Mouse (Mus musculus) kidney, embryonic 14.5 days (tissue): ENCODE results near the gene Col4a2. TPM values are rescaled to one million over a fixed set of nuclear protein-coding genes. Genes with fewer than 3 reads are reported as not detected.

Source experiments
- ATAC-seq: fragments of 200-750 bp; cut with Nextera tagmentation; 2 replicates; pipeline ENCODE4 v1.8.0; 2017; ENCODE audit warnings: moderate number of reproducible peaks, mild to moderate bottlenecking, moderate TSS enrichment, moderate library complexity; ENCODE audit not compliant: low FRiP score, low TSS enrichment
- H3K27ac ChIP-seq: fragments of 300-500 bp; sonication (generic); 2 replicates; pipeline ENCODE4 v1.5.1; 2014; ENCODE audit warnings: low read depth, mild to moderate bottlenecking, low read length, moderate library complexity, mixed read lengths
- H3K27me3 ChIP-seq: fragments of 300-500 bp; sonication (generic); 2 replicates; pipeline ENCODE4 v1.6.1; 2014; ENCODE audit warnings: mild to moderate bottlenecking, low read length; ENCODE audit not compliant: control insufficient read depth, insufficient read depth
- H3K36me3 ChIP-seq: fragments of 300-500 bp; sonication (generic); 2 replicates; pipeline ENCODE4 v1.6.1; 2014; ENCODE audit warnings: low read length, mixed read lengths; ENCODE audit not compliant: control insufficient read depth, insufficient read depth
- H3K4me1 ChIP-seq: fragments of 300-500 bp; sonication (generic); 2 replicates; pipeline ENCODE4 v1.6.1; 2014; ENCODE audit warnings: low read length, mixed read lengths; ENCODE audit not compliant: control insufficient read depth, insufficient read depth
- H3K4me2 ChIP-seq: fragments of 300-500 bp; sonication (generic); replicated peaks from 2 replicates; pipeline ENCODE4 v1.6.1; 2014; ENCODE audit warnings: low read depth, mild to moderate bottlenecking, low read length
- H3K4me3 ChIP-seq: fragments of 300-500 bp; sonication (generic); 2 replicates; pipeline ENCODE4 v1.5.1; 2014; ENCODE audit warnings: mild to moderate bottlenecking, low read length
- H3K9ac ChIP-seq: fragments of 300-500 bp; sonication (generic); 2 replicates; pipeline ENCODE4 v1.6.1; 2014; ENCODE audit warnings: low read depth, mild to moderate bottlenecking, low read length, moderate library complexity
- H3K9me3 ChIP-seq: fragments of 300-500 bp; sonication (generic); 2 replicates; pipeline ENCODE4 v1.6.1; 2016; ENCODE audit warnings: low read length; ENCODE audit not compliant: control insufficient read depth
- WGBS: fragments of 180-500 bp; shearing (Covaris S2); extraction: QIAGEN DNeasy Blood & Tissue Kit; methylation state at CpG from one replicate; pipeline ENCODE4 v1.1.7; 2014; 5-methylcytosine and 5-hydroxymethylcytosine counted together
- polyA plus RNA-seq: library from polyadenylated mRNA; unstranded; fragments of >200 nt; fragmentation: Nextera tagmentation; extraction: Ambion mirVana; gene quantifications from 2 replicates; pipeline ENCODE4 v1.2.1, GENCODE M21; 2014

The Col4a2 gene
- polyA plus RNA-seq, 1 experiment from 2014 or later: 82.2 TPM

DNA sequence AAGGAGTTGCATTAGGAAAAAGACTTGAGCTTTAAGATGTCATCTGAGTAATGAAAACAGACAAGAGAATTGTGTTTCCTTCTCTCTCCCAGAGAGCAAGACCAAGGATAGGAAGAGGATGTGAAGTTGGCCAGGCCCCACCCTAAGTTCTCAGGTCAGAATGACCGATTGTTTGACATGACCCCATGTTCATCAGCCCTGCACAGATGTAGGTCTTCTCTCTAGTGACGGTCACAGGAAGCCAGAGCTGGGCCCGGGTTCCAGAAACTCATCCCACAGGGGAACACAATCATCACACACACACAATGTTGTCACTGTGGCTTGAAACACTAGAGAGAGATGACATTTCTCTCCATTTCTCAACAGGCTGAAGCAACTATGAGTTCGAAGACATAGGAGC lies 27.2 kb upstream of the Col4a2 start:
- H3K4me1 ChIP-seq: peaks cover 49% of the 10 kb centered on the region
- no peak for ATAC-seq
- no peak overlapping the region for H3K9ac ChIP-seq
- no peaks in the 10 kb centered on the region for H3K27me3 ChIP-seq
- no peak overlapping the region for H3K4me2 ChIP-seq
- H3K36me3 ChIP-seq: no peaks in the 10 kb centered on the region
- WGBS: 44% methylated on average over 4 of the region's 4 CpGs
- H3K9me3 ChIP-seq: no peaks in the 10 kb centered on the region
- H3K4me3 ChIP-seq: no peak overlapping the region
- 0 out of 2 replicates have a peak overlapping the region, but pooled peaks have one; percentile 11 for H3K27ac ChIP-seq

DNA sequence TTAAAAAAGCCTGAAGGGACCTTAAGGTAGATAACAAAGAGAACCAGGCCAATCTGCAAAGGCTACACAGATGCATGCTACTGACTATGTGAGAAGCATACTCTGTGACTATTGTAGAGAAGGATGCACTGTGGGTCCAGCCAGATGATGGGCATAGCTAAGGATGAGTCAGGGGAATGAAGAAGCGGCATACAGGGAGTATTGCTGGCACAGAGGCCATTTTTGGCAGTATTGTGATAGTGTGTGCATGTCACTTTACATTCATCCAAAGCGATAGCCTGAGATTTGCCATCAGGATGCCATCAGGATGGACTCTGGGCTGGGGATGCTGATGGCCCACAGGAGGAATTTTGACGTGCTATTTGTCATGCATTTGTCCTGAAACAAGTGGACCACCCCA lies 25.5 kb upstream of the Col4a2 start:
- Histone ChIP-seq H3K9ac (no peak overlapping the region), H3K4me2 (no peak overlapping the region), H3K36me3 (no peaks in the 10 kb centered on the region), H3K4me1 (peaks cover 38% of the 10 kb centered on the region), H3K9me3 (no peaks in the 10 kb centered on the region), H3K27me3 (no peaks in the 10 kb centered on the region), H3K4me3 (no peak overlapping the region), H3K27ac (no peak overlapping the region)
- ATAC-seq: no peak
- WGBS: 78% methylated on average over 3 of the region's 3 CpGs

DNA sequence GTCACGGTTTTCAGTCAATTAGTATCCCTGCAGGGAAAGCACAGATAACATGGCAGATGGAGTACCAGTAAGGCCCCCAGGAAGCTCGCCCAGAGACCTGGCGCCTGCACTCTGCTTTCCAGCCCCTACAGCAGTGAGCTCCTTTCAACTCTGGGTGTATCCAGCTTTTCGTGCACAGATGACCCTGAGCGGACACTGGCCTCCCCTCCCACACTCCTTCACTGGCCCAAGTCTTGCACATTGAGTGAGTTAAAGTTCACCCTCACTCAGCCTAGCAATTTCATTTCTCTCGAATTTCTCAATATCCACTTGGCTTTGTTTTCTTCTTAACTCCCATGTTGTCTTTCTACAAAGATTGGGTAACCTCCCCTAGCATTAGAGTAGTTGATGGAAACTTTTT lies 24.3 kb upstream of the Col4a2 start:
- no peak overlapping the region for H3K9ac ChIP-seq
- H3K36me3 ChIP-seq: peaks cover 10% of the 10 kb centered on the region; the same call in 1 of the 2 replicates
- WGBS: 59% methylated on average over 6 of the region's 6 CpGs
- no peak for ATAC-seq
- H3K4me2 ChIP-seq: no peak overlapping the region
- H3K9me3 ChIP-seq: no peaks in the 10 kb centered on the region
- H3K27me3 ChIP-seq: no peaks in the 10 kb centered on the region
- no peak overlapping the region for H3K27ac ChIP-seq
- peaks cover 29% of the 10 kb centered on the region for H3K4me1 ChIP-seq
- H3K4me3 ChIP-seq: no peak overlapping the region

DNA sequence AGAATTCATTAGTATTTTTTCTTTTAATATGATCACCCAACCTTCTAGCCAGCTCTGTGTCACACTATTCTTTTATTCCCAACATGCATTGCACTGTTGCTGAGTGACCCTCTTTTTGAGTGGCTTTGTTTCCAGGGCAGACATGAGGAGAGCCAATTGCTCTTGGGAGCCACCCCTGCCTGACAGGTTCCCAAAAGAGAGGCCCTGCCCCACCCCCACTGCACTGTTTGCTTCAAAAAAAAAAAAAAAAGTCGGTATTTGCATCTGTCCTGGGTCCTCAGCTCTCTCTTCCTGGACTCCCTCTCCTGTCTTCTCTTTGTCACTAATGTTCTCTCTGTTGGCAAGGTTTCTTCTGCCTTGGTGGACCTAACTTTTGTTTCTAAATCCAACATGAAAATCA lies 22.1 kb upstream of the Col4a2 start:
- ATAC-seq: no peak
- Histone ChIP-seq H3K4me3 (no peak overlapping the region), H3K27ac (no peak overlapping the region), H3K4me1 (0 out of 2 replicates have a peak, but pooled peaks cover 13% of the 10 kb centered on the region), H3K36me3 (peaks cover 10% of the 10 kb centered on the region; the same call in 1 of the 2 replicates), H3K9ac (no peak overlapping the region), H3K9me3 (no peaks in the 10 kb centered on the region), H3K4me2 (no peak overlapping the region), H3K27me3 (no peaks in the 10 kb centered on the region)
- WGBS: 17% methylated on average over 1 of the region's 1 CpGs

DNA sequence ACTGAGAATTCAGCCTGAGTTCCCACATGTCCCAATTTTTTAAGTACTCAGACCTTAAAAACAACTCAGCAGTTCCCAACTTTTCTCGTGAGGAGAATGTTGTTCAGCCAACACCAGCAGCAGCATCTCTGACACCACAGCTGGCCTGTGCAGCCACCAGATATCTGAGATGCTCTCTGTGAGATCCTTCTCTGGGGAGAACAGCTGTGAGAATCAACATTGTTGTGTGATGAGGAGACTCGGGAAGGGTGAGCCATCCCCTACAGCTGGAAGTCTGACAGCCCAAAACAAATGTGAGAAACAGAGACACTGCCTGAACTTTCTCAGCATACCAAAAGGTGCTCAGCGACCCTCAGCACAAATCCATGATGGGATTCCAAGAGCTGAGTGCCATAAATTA lies 20.0 kb upstream of the Col4a2 start:
- WGBS: 18% methylated on average over 3 of the region's 3 CpGs
- ATAC-seq: no peak
- no peak overlapping the region for H3K27ac ChIP-seq
- H3K9ac ChIP-seq: no peak overlapping the region
- H3K36me3 ChIP-seq: peaks cover 10% of the 10 kb centered on the region; the same call in 1 of the 2 replicates
- no peaks in the 10 kb centered on the region for H3K27me3 ChIP-seq
- peaks cover 29% of the 10 kb centered on the region; the same call in 1 of the 2 replicates for H3K4me1 ChIP-seq
- no peak overlapping the region for H3K4me3 ChIP-seq
- no peaks in the 10 kb centered on the region for H3K9me3 ChIP-seq
- no peak overlapping the region for H3K4me2 ChIP-seq

DNA sequence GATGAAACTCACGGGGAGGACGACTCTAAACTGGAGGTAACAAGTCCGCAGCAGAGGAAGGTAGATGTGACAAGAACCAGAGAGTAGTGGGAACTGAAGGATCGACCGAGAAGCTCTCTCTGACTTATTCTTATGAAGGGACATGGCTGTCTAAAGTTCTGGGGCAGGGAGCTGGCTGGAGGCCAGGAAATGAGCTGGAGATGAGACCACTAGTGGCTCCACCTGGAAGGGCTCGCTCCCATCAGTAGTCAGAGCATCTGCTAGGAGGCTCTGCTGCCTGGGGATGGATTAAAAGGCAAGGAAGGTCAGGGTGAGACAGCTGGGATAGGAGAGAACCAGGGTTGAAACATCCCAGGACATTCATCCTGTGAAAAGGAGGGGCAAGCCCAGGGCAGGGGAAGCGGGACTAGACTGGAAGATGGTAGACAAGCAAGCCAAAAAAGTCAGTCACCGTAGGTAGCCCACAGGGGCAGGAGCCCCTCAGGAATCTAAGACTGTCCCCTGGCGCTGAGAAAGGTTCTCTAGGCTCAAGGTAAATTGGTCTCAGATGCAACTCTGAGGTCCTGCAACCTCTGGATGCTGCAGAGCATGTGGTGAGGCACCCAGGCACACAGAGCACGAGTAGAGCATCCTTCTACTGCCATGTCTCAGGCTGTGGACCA lies 16.2 kb upstream of the Col4a2 start:
- Histone ChIP-seq H3K4me2 (no peak overlapping the region), H3K4me1 (peaks cover 46% of the 10 kb centered on the region), H3K9me3 (no peaks in the 10 kb centered on the region), H3K27ac (no peak overlapping the region), H3K4me3 (no peak overlapping the region), H3K36me3 (peaks cover 10% of the 10 kb centered on the region; the same call in 1 of the 2 replicates), H3K27me3 (no peaks in the 10 kb centered on the region), H3K9ac (no peak overlapping the region)
- 84% methylated on average over 10 of the region's 10 CpGs for WGBS
- ATAC-seq: no peak

DNA sequence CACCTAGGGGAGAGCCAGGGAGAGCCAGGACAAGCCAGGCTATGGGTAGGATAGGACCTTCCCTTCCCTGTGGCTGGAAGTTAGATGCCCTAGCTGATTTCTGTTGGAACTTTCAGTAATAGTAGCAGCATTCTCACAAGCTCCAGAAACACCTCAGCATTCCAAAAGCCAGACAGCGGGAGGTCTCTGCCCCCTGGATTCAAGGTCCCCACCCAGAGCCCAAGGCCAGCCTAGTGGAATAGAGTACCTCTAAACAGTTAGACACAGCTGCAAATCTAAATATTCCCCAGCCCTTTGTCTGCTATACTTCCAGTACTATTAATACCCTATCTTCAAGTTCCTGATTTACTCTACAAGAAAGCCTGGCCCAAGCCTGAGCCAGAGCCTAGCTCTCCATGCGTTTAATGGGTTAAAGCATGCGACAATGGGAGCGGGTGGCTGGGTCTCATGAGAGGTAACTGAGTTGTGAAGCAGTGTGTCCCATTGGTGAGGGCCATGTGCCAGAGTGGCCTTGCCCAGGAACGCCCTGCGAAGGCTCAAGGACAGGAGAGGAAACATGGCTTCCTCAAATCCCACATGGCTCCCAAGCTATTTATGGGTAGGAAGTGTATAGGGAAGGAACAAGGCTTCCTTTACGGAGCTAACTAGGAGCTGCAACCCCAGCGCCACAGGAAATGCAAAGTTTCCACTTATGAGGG lies 15.3 kb upstream of the Col4a2 start:
- no peaks in the 10 kb centered on the region for H3K9me3 ChIP-seq
- peaks cover 9% of the 10 kb centered on the region; the same call in 1 of the 2 replicates for H3K36me3 ChIP-seq
- H3K4me3 ChIP-seq: no peak overlapping the region
- 78% methylated on average over 8 of the region's 8 CpGs for WGBS
- ATAC-seq: no peak
- peak overlapping the region; percentile 51; the same call in 1 of the 2 replicates for H3K27ac ChIP-seq
- H3K4me2 ChIP-seq: no peak overlapping the region
- no peaks in the 10 kb centered on the region for H3K27me3 ChIP-seq
- no peak overlapping the region for H3K9ac ChIP-seq
- peaks cover 46% of the 10 kb centered on the region for H3K4me1 ChIP-seq

DNA sequence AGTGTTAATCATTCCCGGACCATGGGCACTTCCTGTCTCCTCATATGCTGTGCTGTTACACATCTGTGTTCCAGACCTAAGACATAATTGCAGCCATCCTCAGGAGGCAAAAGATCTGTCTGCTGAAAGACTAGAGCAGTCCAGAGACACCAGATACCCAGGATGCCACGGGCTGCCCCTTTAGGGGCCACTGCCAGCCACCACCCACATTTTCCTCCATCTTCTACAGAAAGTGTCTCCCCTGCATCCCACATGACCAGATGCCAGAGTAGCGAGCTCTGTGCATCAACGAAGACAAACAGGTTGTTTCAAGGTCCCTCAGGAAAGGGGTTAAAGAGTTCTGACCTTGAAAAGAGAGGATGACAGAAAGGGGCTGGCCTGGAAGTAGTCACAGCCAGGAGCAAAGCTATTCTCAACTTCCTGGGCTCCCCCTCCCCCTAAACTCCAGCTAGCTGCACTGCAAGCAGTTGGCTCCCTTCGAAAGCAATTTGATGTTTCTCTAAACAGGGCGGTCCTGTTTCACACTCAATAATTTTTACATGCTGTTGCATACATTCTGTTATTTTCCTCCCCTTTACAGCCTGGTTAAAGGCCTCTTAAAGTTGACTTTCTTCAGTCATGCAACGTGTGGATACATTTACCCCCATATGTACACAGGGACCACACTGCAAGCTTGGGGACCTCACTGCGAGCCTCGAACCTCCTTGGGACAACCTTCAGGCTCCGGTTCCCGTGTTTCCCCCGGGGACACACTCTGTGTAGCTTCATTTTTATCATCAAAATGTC lies 13.9 kb upstream of the Col4a2 start:
- Histone ChIP-seq H3K4me3 (no peak overlapping the region), H3K27ac (peak overlapping the region; percentile 74), H3K4me1 (peaks cover 50% of the 10 kb centered on the region), H3K9me3 (no peaks in the 10 kb centered on the region), H3K9ac (no peak overlapping the region), H3K4me2 (no peak overlapping the region), H3K36me3 (no peaks in the 10 kb centered on the region), H3K27me3 (no peaks in the 10 kb centered on the region)
- ATAC-seq: peak; percentile 60; the same call in 1 of the 2 replicates
- 32% methylated on average over 12 of the region's 12 CpGs for WGBS

DNA sequence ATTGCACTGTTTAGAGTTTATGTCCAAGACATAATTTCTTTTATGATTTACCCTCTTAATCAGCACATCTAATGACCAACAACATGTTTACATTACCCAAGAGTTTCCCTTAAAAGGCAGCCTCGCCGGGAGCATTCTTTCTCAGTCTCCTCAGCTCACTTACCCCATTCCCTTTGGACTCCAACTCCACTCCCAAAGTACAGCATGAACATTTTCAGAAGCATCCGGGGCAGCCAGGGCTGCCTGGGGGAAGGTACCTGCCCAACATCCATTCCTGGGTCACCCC lies 13.3 kb upstream of the Col4a2 start:
- no peak overlapping the region for H3K9ac ChIP-seq
- H3K36me3 ChIP-seq: no peaks in the 10 kb centered on the region
- no peaks in the 10 kb centered on the region for H3K27me3 ChIP-seq
- H3K4me1 ChIP-seq: peaks cover 52% of the 10 kb centered on the region
- ATAC-seq: 0 out of 2 replicates have a peak, but pooled peaks have one; percentile 24
- 44% methylated on average over 3 of the region's 3 CpGs for WGBS
- H3K4me3 ChIP-seq: no peak overlapping the region
- H3K27ac ChIP-seq: peak overlapping the region; percentile 74; the same call in 1 of the 2 replicates
- H3K4me2 ChIP-seq: no peak overlapping the region
- H3K9me3 ChIP-seq: no peaks in the 10 kb centered on the region
